Mouse (Mus musculus) hindbrain, embryonic 12.5 days (tissue): ENCODE measurements around the gene Epha4. TPM values are rescaled to one million over a fixed set of nuclear protein-coding genes. Genes with fewer than 3 reads are reported as not detected.
A peak's percentile ranks its signal among the peaks of the same experiment; 100 is the strongest.

ENCODE experiments used
- ATAC-seq: fragments of 200-750 bp; cut with Nextera tagmentation; 2 replicates; pipeline ENCODE4 v1.8.0; 2017; ENCODE audit warnings: moderate TSS enrichment; ENCODE audit not compliant: low FRiP score
- H3K27ac ChIP-seq: fragments of 300-500 bp; sonication (generic); 2 replicates; pipeline ENCODE4 v1.5.1; 2016; ENCODE audit warnings: mild to moderate bottlenecking
- H3K27me3 ChIP-seq: fragments of 300-500 bp; sonication (generic); 2 replicates; pipeline ENCODE4 v1.6.1; 2016; ENCODE audit warnings: mild to moderate bottlenecking
- H3K36me3 ChIP-seq: fragments of 300-500 bp; sonication (generic); 2 replicates; pipeline ENCODE4 v1.6.1; 2016; ENCODE audit warnings: mild to moderate bottlenecking
- H3K4me1 ChIP-seq: fragments of 300-500 bp; sonication (generic); 2 replicates; pipeline ENCODE4 v1.6.1; 2016
- H3K4me2 ChIP-seq: fragments of 300-500 bp; sonication (generic); replicated peaks from 2 replicates; pipeline ENCODE4 v1.6.1; 2016; ENCODE audit warnings: mild to moderate bottlenecking
- H3K4me3 ChIP-seq: fragments of 300-500 bp; sonication (generic); 2 replicates; pipeline ENCODE4 v1.5.1; 2016; ENCODE audit warnings: mild to moderate bottlenecking
- H3K9ac ChIP-seq: fragments of 300-500 bp; sonication (generic); 2 replicates; pipeline ENCODE4 v1.6.1; 2016; ENCODE audit warnings: mild to moderate bottlenecking, moderate library complexity
- H3K9me3 ChIP-seq: fragments of 300-500 bp; sonication (generic); replicated peaks from 2 replicates; pipeline ENCODE4 v1.6.1; 2016; ENCODE audit warnings: mild to moderate bottlenecking
- WGBS: fragments of 180-500 bp; shearing (Covaris S2); methylation state at CpG from one replicate; pipeline ENCODE4 v1.1.7; 2016; 5-methylcytosine and 5-hydroxymethylcytosine counted together
- polyA plus RNA-seq: library from polyadenylated mRNA; unstranded; fragments of >200 nt; fragmentation: Nextera tagmentation; extraction: Ambion mirVana; gene quantifications from 2 replicates; pipeline ENCODE4 v1.2.1, GENCODE M21; 2016

Gene Epha4
- polyA plus RNA-seq, 1 experiment from 2014 or later: 34.5 TPM

- H3K27ac ChIP-seq: peak overlapping the region; percentile 82
- ATAC-seq: no peak
- no peak overlapping the region for H3K9ac ChIP-seq
- H3K4me3 ChIP-seq: no peak overlapping the region
- H3K36me3 ChIP-seq: no peaks in the 10 kb centered on the region
- peaks cover 60% of the 10 kb centered on the region for H3K4me1 ChIP-seq
- H3K9me3 ChIP-seq: no peaks in the 10 kb centered on the region
- no peaks in the 10 kb centered on the region for H3K27me3 ChIP-seq
- 22% methylated on average over 10 of the region's 10 CpGs for WGBS
- H3K4me2 ChIP-seq: peak overlapping the region; percentile 31
Observed at GRCm38 (mm10) chr1:77495030-77495789, 19.7 kb downstream of the Epha4 start.

- H3K9ac ChIP-seq: no peak overlapping the region
- H3K36me3 ChIP-seq: no peaks in the 10 kb centered on the region
- peak overlapping the region; percentile 9; the same call in 1 of the 2 replicates for H3K27ac ChIP-seq
- WGBS: 19% methylated on average over 10 of the region's 10 CpGs
- no peaks in the 10 kb centered on the region for H3K9me3 ChIP-seq
- H3K4me3 ChIP-seq: no peak overlapping the region
- peak overlapping the region; percentile 2; the same call in 1 of the 2 replicates for H3K4me2 ChIP-seq
- H3K27me3 ChIP-seq: no peaks in the 10 kb centered on the region
- H3K4me1 ChIP-seq: peaks cover 53% of the 10 kb centered on the region
- no peak for ATAC-seq
Observed at GRCm38 (mm10) chr1:77493841-77494635, 20.9 kb downstream of the Epha4 start.

GRCm38 (mm10) chr1:77490166-77490565, 24.7 kb downstream of the Epha4 start:
- 0 out of 2 replicates have a peak, but pooled peaks cover 5% of the 10 kb centered on the region for H3K36me3 ChIP-seq
- H3K4me3 ChIP-seq: no peak overlapping the region
- no peaks in the 10 kb centered on the region for H3K27me3 ChIP-seq
- H3K27ac ChIP-seq: no peak overlapping the region
- peaks cover 20% of the 10 kb centered on the region for H3K4me1 ChIP-seq
- H3K9me3 ChIP-seq: no peaks in the 10 kb centered on the region
- 95% methylated on average over 6 of the region's 6 CpGs for WGBS
- no peak for ATAC-seq
- no peak overlapping the region for H3K9ac ChIP-seq
- no peak overlapping the region for H3K4me2 ChIP-seq

GRCm38 (mm10) chr1:77489387-77489786, 25.5 kb downstream of the Epha4 start:
- no peaks in the 10 kb centered on the region for H3K9me3 ChIP-seq
- H3K36me3 ChIP-seq: 0 out of 2 replicates have a peak, but pooled peaks cover 5% of the 10 kb centered on the region
- H3K4me1 ChIP-seq: peaks cover 16% of the 10 kb centered on the region
- 88% methylated on average over 7 of the region's 7 CpGs for WGBS
- no peak overlapping the region for H3K27ac ChIP-seq
- ATAC-seq: no peak
- no peaks in the 10 kb centered on the region for H3K27me3 ChIP-seq
- H3K4me2 ChIP-seq: no peak overlapping the region
- no peak overlapping the region for H3K9ac ChIP-seq
- no peak overlapping the region for H3K4me3 ChIP-seq

- no peaks in the 10 kb centered on the region for H3K27me3 ChIP-seq
- no peak overlapping the region for H3K4me2 ChIP-seq
- peaks cover 3% of the 10 kb centered on the region; the same call in 1 of the 2 replicates for H3K4me1 ChIP-seq
- no peak overlapping the region for H3K27ac ChIP-seq
- 0 out of 2 replicates have a peak, but pooled peaks cover 5% of the 10 kb centered on the region for H3K36me3 ChIP-seq
- no peak overlapping the region for H3K9ac ChIP-seq
- no peaks in the 10 kb centered on the region for H3K9me3 ChIP-seq
- no peak for ATAC-seq
- H3K4me3 ChIP-seq: no peak overlapping the region
- 74% methylated on average over 13 of the region's 13 CpGs for WGBS
Observed at GRCm38 (mm10) chr1:77487856-77488462, 26.9 kb downstream of the Epha4 start.

GRCm38 (mm10) chr1:77484766-77485596, 29.9 kb downstream of the Epha4 start:
- no peaks in the 10 kb centered on the region for H3K27me3 ChIP-seq
- WGBS: 88% methylated on average over 6 of the region's 6 CpGs
- ATAC-seq: no peak

GRCm38 (mm10) chr1:77475808-77476413, 39.0 kb downstream of the Epha4 start:
- no peak overlapping the region for H3K9ac ChIP-seq
- ATAC-seq: no peak
- H3K4me2 ChIP-seq: no peak overlapping the region
- H3K4me3 ChIP-seq: no peak overlapping the region
- no peaks in the 10 kb centered on the region for H3K9me3 ChIP-seq
- H3K36me3 ChIP-seq: no peaks in the 10 kb centered on the region
- H3K27me3 ChIP-seq: no peaks in the 10 kb centered on the region
- peaks cover 16% of the 10 kb centered on the region for H3K4me1 ChIP-seq
- WGBS: 83% methylated on average over 3 of the region's 3 CpGs
- no peak overlapping the region for H3K27ac ChIP-seq

More at GRCm38 (mm10) chr1:77484766-77485596, 29.9 kb downstream of the Epha4 start:
- Histone ChIP-seq H3K4me1 (no peaks in the 10 kb centered on the region), H3K36me3 (0 out of 2 replicates have a peak, but pooled peaks cover 5% of the 10 kb centered on the region), H3K4me3 (no peak overlapping the region), H3K9ac (no peak overlapping the region), H3K4me2 (no peak overlapping the region), H3K9me3 (no peaks in the 10 kb centered on the region), H3K27ac (no peak overlapping the region)

GRCm38 (mm10) chr1:77473446-77474376, 41.2 kb downstream of the Epha4 start:
- Histone ChIP-seq H3K27me3 (no peaks in the 10 kb centered on the region), H3K4me2 (no peak overlapping the region), H3K9me3 (no peaks in the 10 kb centered on the region), H3K9ac (no peak overlapping the region), H3K4me3 (no peak overlapping the region), H3K36me3 (no peaks in the 10 kb centered on the region), H3K4me1 (peaks cover 16% of the 10 kb centered on the region), H3K27ac (no peak overlapping the region)
- 37% methylated on average over 12 of the region's 12 CpGs for WGBS
- ATAC-seq: no peak

GRCm38 (mm10) chr1:77472566-77472965, 42.3 kb downstream of the Epha4 start:
- H3K9ac ChIP-seq: no peak overlapping the region
- H3K4me1 ChIP-seq: peaks cover 16% of the 10 kb centered on the region
- H3K36me3 ChIP-seq: no peaks in the 10 kb centered on the region
- H3K4me3 ChIP-seq: no peak overlapping the region
- no peaks in the 10 kb centered on the region for H3K27me3 ChIP-seq
- no peak overlapping the region for H3K27ac ChIP-seq
- no peak for ATAC-seq
- WGBS: 54% methylated on average over 2 of the region's 2 CpGs
- no peaks in the 10 kb centered on the region for H3K9me3 ChIP-seq
- no peak overlapping the region for H3K4me2 ChIP-seq

- Histone ChIP-seq H3K4me1 (peaks cover 22% of the 10 kb centered on the region), H3K9ac (no peak overlapping the region), H3K27me3 (no peaks in the 10 kb centered on the region), H3K27ac (no peak overlapping the region), H3K36me3 (no peaks in the 10 kb centered on the region), H3K9me3 (no peaks in the 10 kb centered on the region), H3K4me2 (no peak overlapping the region), H3K4me3 (no peak overlapping the region)
- WGBS: 58% methylated on average over 5 of the region's 5 CpGs
- no peak for ATAC-seq
Observed at GRCm38 (mm10) chr1:77471447-77471846, 43.4 kb downstream of the Epha4 start.
